Mouse (Mus musculus) lung, postnatal 36 days (tissue): ENCODE results near the gene Dpm2.

ENCODE experiments used
- DNase-seq: peaks from one replicate; pipeline ENCODE4 v3.0.0; 2022; ENCODE audit warnings: mixed read lengths

Gene Dpm2

DNA sequence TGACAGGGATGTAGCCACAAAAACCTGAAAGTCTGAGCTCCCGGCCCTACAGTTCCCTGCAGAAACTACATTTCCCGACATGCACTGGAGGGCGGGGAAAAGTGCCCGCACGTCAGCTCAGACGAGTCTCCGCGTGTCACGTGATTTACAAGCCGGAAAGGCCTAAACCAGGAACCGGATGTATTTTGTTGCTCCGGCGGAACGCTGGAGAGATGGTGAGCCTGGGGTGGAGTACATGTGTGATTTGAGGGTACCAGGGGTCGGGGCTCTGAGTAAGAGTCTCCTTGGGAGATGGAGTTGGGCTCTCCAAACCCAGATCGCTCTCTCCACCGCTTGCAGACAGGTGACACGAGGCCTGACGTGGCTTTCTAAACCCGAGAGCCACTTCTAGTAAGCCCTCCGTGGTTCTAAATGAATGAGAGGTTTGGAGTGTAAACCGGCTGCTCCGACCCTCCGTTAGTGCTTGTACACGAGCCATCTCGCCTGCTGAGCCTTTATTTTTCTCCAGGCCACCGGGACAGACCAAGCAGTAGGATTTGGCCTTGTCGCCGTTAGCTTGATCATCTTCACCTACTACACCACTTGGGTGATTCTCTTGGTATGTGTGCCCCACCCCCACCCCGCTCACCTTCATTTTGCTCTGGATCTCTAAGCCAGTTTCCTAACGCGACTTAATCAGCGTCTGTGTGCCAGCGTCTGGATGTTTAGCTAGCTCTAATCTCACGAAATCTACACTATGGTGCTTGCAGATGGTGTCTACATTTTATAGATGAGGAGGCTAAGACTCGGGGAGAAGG, at the start of gene Dpm2:
Gene Dpm2, plus strand, starts transcription at position 161 of the 797 bp plus-strand sequence.
- peak; percentile 97 for DNase-seq

DNA sequence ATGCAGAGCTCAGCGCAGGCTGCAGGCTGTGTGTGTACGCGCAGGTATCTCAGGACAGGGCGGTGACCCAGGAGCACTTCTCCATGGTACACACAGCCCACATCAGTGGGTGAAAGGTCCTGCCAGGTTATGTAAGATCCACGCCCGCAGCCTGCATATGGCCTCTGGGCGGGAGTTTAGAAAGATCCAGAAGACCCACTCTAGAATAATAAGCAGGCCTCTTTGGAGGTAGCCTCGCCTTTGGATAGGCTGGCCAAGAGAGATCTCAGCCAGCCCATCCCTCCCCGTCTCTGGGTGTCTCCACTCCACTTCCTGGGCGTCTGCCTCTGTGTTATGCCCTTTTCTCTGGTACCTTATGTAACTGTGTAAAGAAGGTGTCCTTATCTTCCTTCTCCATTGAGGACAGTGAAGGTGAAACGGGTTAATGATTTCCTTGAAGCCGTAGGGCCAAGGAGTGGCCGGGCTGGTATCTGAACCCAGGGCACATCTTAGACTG, 46.1 kb upstream of the Dpm2 start:
- DNase-seq = peak; percentile 76

DNA sequence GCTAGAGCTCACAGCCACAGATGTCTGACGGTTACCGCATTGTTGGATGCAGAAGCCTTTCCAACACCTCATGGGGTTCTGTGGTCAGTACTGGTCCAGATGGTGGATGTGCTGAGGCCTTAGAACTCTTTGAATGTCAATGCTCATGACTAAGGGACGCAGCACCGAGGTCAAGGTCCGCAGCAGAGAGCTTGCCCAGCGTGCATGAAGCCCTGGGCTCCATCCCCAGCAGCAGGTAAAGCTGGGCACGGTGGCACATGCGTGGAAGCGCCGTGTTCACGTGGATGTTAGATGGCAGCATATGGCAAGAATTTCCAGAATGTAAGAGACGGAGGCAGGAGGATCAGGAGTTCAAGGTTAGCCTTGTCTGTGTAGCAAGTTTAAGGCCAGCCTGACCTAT, 44.8 kb upstream of the Dpm2 start:
- DNase-seq = no peak

DNA sequence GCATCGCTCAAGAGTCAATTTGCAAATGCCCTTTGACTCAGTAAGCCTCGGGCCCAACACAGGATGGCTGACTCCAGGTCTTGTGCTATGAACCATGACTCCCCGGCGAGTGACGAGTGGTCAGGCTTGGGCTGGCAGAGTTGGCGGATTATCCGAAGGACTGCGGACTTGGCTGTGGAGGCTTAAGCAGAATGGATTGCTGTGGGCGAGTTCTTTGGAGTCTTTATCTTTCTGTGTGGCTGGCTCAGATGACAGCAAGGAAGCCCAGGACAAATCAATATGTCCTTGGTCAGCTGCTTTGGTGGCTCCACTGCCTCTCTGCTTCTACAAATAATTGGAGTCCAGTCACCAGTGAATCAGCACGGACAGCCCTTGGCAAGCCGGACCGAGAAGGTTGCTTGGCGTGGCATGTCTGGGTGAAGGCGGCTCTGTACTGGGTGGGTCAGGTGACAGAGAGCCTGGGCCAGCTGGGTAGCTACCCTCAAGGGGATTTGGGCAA, 43.1 kb upstream of the Dpm2 start:
- DNase-seq = no peak

- DNase-seq = no peak
Observed at GRCm38 (mm10) chr2:32528326-32528725, 42.3 kb upstream of the Dpm2 start.

GRCm38 (mm10) chr2:32530479-32530878, 40.2 kb upstream of the Dpm2 start:
- DNase-seq = no peak

DNA sequence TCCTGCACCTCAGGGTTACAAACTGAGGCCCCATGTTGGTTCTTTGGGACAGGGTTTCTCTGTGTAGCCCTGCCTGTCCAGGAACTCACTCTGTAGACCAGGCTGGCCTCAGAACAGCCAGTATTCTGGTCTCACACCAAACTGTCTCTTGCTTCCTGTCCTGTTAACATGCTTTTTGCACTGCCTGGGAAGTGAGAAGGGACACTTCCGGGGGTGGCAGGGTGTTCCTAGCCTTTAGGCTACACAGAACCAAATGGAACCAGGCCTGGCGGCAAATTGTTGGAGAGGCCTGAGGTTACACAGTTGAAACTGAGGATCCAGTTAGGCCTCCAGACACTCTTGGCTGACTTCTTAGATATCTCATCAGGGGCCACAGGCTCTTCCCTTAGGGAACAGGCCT, 37.5 kb upstream of the Dpm2 start:
- no peak for DNase-seq

DNA sequence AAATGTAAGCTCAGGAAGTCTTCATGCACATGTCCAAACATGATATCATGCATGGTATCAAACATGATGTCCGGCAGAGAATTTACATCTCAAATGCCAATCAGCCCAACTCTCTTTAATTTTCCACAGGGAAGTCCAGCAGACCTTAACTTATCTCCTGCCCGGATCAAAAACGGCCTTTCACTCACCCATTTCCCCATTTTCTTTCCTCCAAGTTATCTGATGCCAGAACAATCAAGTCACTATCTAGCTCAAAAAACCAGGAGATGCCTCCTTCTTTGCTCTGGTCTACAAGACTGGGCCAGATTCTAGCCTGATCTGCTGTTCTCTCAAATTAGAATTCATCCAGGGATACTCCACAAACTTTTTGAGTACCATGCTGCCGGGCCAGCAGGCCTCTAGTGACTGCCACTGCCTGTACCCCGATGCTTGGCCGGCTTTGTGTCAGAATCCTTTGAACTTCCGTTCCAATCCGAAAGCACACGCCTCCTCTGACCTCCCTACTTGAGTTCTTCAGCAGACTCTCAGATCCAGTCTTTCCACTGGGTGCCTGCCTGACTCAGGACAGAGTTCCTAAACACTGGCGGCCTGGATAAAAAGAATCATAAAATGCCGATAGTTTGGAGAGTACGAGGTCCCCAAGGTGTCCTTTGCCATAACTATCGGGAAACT, 36.5 kb upstream of the Dpm2 start:
- DNase-seq = peak; percentile 79

DNA sequence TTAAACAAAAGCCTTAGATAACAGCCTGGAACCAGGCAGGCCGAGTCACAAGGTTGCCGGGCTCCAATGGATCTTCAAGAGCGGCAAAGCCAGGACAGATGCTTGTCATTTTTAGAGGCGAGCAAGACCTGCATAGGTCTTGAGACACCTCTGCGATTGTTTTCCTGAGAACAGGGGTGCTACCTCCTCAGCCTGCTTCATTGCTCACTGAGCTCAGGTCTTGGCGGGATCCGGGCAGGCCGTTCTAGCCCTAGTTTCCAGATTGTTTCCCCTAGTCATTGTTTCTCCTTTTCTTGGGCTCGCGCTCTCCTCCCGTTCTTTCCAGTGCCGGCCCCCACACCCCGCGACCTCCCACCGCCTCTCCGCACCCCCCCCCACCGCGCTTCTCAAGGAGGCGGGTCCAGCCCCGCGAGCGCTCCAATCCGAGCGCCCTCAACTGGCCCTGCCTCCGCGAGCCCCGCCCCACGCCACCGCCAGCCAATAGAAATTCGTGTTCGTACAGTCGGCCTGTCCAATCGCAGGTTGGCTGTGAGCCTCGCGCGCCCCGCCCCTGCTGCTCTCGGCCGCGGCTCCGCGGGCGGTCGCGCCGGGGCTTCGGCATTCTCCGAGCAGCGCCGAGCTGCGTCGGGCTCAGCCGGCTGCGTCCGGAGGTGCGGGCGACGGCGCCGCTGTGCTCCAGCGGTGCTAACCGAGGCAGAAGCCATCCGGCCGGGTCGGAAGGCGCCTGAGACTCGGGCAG, 35.8 kb upstream of the Dpm2 start, which contains the start of gene Fam102a:
Gene Fam102a, plus strand, starts transcription at position 600 of the 739 bp plus-strand sequence.
- DNase-seq = peak; percentile 99

DNA sequence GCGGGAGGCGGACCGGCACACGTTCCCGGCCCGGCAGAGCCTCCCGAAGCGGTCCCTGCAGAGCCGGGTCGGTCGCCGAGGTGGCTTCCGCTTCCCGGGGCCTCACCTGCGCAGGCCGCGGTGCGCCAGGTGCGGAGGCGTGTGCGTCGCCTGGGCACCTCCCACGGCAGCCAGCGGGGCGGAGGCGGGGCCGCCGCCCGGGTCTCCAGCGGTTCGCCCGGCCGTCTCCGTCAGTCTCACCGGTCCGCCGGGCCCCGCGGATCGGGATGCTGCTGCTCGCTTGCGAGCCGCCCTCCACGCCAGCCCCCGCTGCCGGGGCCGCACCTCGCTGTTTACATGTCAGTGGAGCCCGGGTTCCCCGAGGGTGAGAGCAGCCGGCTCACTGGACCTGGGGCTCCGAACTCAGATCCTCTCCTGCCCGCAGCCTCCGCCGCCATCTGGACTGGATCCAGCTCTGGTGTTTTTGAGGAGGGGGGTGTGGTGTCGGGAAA, 35.1 kb upstream of the Dpm2 start:
- DNase-seq = peak; percentile 73

- peak; percentile 30 for DNase-seq
Observed at GRCm38 (mm10) chr2:32536086-32536633, 34.5 kb upstream of the Dpm2 start.

- DNase-seq = peak; percentile 68
Observed at GRCm38 (mm10) chr2:32536634-32537359, 33.9 kb upstream of the Dpm2 start.

GRCm38 (mm10) chr2:32537360-32537905, 33.2 kb upstream of the Dpm2 start:
- DNase-seq = peak; percentile 40

DNA sequence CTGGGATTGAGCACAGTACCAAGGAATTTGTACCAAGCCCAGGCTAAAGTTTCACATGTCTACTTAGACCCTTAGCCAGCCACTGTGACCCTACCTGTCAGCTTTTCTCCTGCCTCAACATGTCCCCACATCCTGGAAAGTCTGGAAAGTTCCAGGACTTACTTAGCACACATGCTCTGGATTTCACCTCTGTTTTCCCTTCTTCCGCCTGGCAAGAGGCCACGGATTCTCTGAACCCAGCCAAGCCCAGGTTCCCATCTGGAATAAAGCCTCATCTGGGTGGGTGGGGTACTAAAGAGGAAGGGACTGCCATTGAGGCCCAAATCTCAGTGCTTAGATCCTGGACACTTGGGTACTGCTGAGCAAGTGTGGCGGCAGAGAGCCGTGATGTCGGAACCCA, 32.7 kb upstream of the Dpm2 start:
- no peak for DNase-seq

GRCm38 (mm10) chr2:32538461-32538860, 32.2 kb upstream of the Dpm2 start:
- peak; percentile 61 for DNase-seq

GRCm38 (mm10) chr2:32539452-32539981, 31.1 kb upstream of the Dpm2 start:
- no peak for DNase-seq

DNA sequence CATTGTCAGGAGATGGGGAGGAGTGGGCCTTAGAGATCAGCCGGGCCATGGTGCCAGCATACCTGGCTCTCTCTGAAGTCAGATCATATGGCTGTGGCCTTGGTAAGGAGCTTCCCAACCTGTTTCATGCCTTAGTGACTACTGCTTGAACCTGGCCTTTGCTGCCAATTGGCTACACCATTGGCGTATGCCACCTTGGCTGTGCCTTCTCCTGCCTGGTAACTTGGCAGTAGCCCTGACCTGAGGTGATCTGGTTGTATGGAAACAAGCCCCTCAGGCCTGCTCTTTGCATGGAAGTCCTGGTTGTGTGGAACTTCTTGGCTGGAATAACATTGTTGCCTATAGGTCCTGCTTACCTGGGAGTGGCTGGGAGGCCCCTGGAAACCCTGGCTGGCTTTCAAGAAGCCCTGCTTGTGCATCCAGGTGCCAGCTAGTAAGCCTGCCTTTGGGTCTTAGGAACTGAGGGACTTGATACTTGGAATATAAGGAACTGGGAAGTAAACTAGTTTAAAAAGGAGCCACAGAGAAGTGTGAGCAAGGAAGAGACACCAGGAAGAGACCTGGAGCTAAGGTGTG, 29.2 kb upstream of the Dpm2 start:
- DNase-seq = no peak

GRCm38 (mm10) chr2:32541986-32542573, 28.6 kb upstream of the Dpm2 start:
- DNase-seq = no peak

GRCm38 (mm10) chr2:32543031-32543449, 27.6 kb upstream of the Dpm2 start:
- DNase-seq = no peak

GRCm38 (mm10) chr2:32546951-32547350, 23.7 kb upstream of the Dpm2 start:
- DNase-seq = no peak

DNA sequence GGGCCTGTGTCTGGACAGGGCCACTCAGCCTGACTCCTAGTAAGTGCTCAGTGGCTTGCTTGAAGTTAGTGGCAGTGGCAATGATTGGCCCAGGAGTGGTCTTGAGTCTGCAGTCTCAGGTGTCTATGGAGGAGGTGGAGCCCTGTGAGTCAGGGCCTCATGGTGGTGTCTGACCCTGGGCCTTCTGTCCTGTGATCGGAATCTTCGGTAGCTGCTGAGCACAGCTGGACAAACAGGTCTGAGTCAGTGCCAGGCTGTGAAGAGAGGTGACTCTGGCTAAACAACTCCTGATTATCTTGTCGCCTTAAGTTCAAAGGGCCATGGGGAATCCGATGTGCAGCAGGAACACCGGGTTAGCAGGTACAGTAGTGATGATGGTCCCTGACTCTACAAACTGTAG, 23.3 kb upstream of the Dpm2 start:
- DNase-seq = no peak
